Mouse (Mus musculus) kidney, embryonic 16.5 days (tissue): ENCODE results near the gene Gm10642. TPM values are rescaled to one million over a fixed set of nuclear protein-coding genes. Genes with fewer than 3 reads are reported as not detected.

ENCODE experiments used
- ATAC-seq: fragments of 200-750 bp; cut with Nextera tagmentation; 2 replicates; pipeline ENCODE4 v1.8.0; 2017; ENCODE audit warnings: moderate TSS enrichment; ENCODE audit not compliant: low FRiP score, low TSS enrichment
- H3K27ac ChIP-seq: fragments of 300-500 bp; sonication (generic); 2 replicates; pipeline ENCODE4 v1.5.1; 2014; ENCODE audit warnings: low read length
- H3K27me3 ChIP-seq: fragments of 300-500 bp; sonication (generic); 2 replicates; pipeline ENCODE4 v1.6.1; 2014; ENCODE audit warnings: low read length, control low read depth, mixed read lengths; ENCODE audit not compliant: insufficient read depth
- H3K36me3 ChIP-seq: fragments of 300-500 bp; sonication (generic); 2 replicates; pipeline ENCODE4 v1.6.1; 2014; ENCODE audit warnings: low read length, control low read depth, mixed read lengths; ENCODE audit not compliant: insufficient read depth
- H3K4me1 ChIP-seq: fragments of 300-500 bp; sonication (generic); 2 replicates; pipeline ENCODE4 v1.6.1; 2014; ENCODE audit warnings: low read length, control low read depth, mixed read lengths; ENCODE audit not compliant: insufficient read depth
- H3K4me2 ChIP-seq: fragments of 300-500 bp; sonication (generic); replicated peaks from 2 replicates; pipeline ENCODE4 v1.6.1; 2014; ENCODE audit warnings: low read depth, low read length
- H3K4me3 ChIP-seq: fragments of 300-500 bp; sonication (generic); 2 replicates; pipeline ENCODE4 v1.5.1; 2014; ENCODE audit warnings: mild to moderate bottlenecking, low read length
- H3K9ac ChIP-seq: fragments of 300-500 bp; sonication (generic); replicated peaks from 2 replicates; pipeline ENCODE4 v1.6.1; 2014; ENCODE audit warnings: low read length
- H3K9me3 ChIP-seq: fragments of 300-500 bp; sonication (generic); 2 replicates; pipeline ENCODE4 v1.6.1; 2016; ENCODE audit warnings: low read length, control low read depth
- WGBS: fragments of 180-500 bp; shearing (Covaris S2); extraction: QIAGEN DNeasy Blood & Tissue Kit; methylation state at CpG from one replicate; pipeline ENCODE4 v1.1.7; 2014; 5-methylcytosine and 5-hydroxymethylcytosine counted together
- polyA plus RNA-seq: library from polyadenylated mRNA; unstranded; fragments of >200 nt; fragmentation: Nextera tagmentation; extraction: Ambion mirVana; gene quantifications from 2 replicates; pipeline ENCODE4 v1.2.1, GENCODE M21; 2015

The Gm10642 gene
- polyA plus RNA-seq, 1 experiment from 2014 or later, result 0.17 TPM

DNA sequence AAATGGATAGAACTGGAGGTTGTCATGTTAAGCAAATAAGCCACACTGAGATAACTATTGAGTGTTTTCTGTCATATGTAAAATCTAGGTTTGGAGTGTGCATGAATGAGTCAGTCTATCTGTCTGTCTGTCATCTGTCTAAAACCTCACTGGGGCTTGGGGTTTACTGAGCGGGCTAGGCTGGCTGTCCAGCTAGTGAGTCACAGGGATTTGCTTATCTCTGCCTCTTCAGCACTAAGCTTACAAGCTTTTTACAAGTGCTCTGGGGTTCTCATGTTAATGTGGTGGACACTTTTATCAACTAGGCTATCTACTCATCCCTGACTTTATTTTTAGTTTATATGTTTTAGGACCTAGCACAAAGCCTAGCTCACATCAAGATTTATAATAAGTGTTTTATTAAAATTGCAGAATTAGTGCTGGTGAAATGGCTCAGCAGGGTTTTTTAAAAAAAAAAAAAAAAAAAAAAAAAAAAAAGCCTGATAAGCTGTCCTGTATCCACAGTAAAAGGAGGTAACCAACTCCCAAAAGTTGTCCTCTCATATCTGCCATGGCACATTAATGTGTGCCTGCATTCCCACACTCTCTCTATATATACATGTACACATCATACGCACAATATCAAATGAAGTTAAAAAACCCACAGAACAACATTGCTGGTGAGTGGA lies 32.4 kb downstream of the Gm10642 start:
- Histone ChIP-seq H3K4me3 (no peak overlapping the region), H3K4me2 (no peak overlapping the region), H3K9me3 (no peaks in the 10 kb centered on the region), H3K4me1 (peaks cover 6% of the 10 kb centered on the region; the same call in 1 of the 2 replicates), H3K9ac (no peak overlapping the region), H3K27ac (no peak overlapping the region), H3K27me3 (no peaks in the 10 kb centered on the region), H3K36me3 (no peaks in the 10 kb centered on the region)
- no peak for ATAC-seq
- WGBS, result 96% methylated on average over 2 of the region's 2 CpGs

DNA sequence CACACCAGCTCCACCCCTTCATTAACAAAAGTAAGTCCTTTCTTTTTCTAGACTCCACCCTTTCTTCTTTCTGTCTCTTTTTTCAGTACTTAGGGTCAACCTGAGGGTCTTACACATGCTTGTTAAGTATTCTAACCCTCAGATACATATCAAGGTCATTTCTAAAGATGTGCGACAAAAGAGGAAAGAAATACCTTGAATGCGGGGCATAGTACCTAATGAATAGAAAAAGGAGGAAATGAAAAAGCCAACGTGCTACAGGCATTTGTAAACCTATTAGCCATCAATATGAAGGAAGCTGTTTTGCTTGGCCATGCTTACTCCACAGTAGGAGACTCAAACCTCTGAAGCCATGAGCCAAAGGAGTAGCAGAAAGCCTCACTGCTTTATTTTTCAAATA lies 33.9 kb downstream of the Gm10642 start:
- WGBS, result 72% methylated on average over 3 of the region's 3 CpGs
- H3K27me3 ChIP-seq, result no peaks in the 10 kb centered on the region
- H3K4me3 ChIP-seq, result no peak overlapping the region
- no peaks in the 10 kb centered on the region for H3K36me3 ChIP-seq
- no peak overlapping the region for H3K4me2 ChIP-seq
- H3K27ac ChIP-seq, result no peak overlapping the region
- no peak overlapping the region for H3K9ac ChIP-seq
- no peak for ATAC-seq
- peaks cover 6% of the 10 kb centered on the region; the same call in 1 of the 2 replicates for H3K4me1 ChIP-seq
- H3K9me3 ChIP-seq, result no peaks in the 10 kb centered on the region

DNA sequence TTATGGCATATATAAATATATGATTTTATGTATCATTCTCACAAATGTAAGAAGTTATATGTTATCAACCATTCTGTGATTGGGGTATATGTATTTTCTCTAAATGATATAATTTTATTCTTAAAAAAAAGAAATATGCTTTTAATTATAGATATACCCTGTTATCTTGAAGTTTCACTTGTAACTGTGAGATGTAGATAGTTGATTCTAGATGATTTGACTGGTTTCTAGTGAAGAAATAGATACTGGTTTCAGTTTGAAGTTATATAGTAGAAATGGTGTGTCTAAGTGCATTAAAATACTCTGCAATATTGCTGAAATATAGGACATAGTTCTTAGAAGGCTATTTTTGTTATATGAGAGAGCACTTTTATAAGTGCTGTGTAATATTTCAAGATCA lies 34.5 kb downstream of the Gm10642 start:
- no peak for ATAC-seq
- Histone ChIP-seq H3K27me3 (no peaks in the 10 kb centered on the region), H3K36me3 (no peaks in the 10 kb centered on the region), H3K4me3 (no peak overlapping the region), H3K4me1 (peaks cover 6% of the 10 kb centered on the region; the same call in 1 of the 2 replicates), H3K4me2 (no peak overlapping the region), H3K9ac (no peak overlapping the region), H3K27ac (no peak overlapping the region), H3K9me3 (no peaks in the 10 kb centered on the region)

DNA sequence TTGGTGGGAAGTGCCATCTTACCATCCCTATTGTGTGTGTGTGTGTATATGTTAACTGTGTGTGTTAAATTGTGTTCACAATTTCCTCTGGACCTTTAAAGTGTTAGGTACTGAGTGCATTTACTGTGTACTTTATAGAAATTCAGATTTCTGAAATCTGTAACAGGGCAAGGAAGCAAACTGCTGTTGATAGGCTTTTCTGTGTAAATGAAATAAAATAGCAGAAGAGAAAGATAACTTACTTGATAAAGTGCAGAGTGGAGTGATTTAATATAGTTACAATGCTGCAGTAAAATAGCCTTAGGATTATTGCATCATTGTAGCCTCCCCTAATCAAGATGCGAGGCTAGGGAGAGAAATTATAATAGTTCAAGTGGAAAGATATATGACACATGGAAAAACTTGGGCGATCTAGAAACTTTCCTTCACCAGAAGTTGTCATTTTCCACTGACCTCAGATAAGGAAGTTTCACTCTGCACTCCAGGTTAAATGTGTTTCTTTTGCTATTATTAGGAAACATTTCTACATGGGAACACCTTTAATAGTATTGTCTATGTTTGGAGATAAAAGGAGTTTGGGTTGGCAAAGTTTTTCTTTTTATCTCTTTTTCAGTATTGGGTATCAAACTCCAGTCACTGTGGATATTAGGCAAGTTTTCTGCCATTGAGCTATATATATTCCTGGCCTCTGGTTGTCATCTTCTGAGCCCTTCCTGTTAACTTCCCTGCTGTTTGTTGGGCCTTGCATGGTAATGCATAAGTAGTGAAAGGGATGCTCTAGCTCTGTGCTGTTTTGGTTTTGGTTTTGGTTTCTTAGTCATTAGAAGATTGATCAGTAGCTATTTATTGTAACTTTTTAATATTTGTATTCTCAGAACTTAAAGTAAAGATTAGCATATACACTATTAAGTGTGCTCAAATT lies 36.0 kb downstream of the Gm10642 start:
- no peaks in the 10 kb centered on the region for H3K36me3 ChIP-seq
- no peak overlapping the region for H3K27ac ChIP-seq
- no peaks in the 10 kb centered on the region for H3K9me3 ChIP-seq
- H3K4me3 ChIP-seq, result no peak overlapping the region
- H3K9ac ChIP-seq, result no peak overlapping the region
- H3K4me2 ChIP-seq, result no peak overlapping the region
- H3K27me3 ChIP-seq, result no peaks in the 10 kb centered on the region
- 57% methylated on average over 2 of the region's 2 CpGs for WGBS
- H3K4me1 ChIP-seq, result peaks cover 6% of the 10 kb centered on the region; the same call in 1 of the 2 replicates
- no peak for ATAC-seq

DNA sequence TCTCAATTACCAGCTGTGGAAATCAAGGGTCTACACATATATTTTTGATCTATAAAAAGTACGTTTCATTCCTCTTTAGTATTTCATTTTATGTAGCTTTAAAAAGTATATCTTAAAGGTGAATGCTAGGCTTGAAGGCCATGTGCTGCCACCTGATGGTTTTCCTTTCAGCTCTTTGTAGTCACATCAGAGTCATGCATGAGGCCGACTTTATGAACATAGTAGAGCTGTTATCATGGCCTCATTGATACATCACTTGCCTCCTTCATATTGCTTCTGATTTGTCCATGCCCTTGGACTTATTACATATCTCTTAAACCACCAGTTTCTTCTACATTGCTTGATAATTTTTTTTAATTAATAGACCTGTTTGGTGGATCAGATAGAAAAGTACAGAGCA lies 39.7 kb downstream of the Gm10642 start:
- Histone ChIP-seq H3K27me3 (no peaks in the 10 kb centered on the region), H3K36me3 (no peaks in the 10 kb centered on the region), H3K27ac (no peak overlapping the region), H3K4me1 (peaks cover 6% of the 10 kb centered on the region; the same call in 1 of the 2 replicates), H3K9ac (no peak overlapping the region), H3K4me3 (no peak overlapping the region), H3K4me2 (no peak overlapping the region), H3K9me3 (no peaks in the 10 kb centered on the region)
- 90% methylated on average over 2 of the region's 2 CpGs for WGBS
- ATAC-seq, result no peak

DNA sequence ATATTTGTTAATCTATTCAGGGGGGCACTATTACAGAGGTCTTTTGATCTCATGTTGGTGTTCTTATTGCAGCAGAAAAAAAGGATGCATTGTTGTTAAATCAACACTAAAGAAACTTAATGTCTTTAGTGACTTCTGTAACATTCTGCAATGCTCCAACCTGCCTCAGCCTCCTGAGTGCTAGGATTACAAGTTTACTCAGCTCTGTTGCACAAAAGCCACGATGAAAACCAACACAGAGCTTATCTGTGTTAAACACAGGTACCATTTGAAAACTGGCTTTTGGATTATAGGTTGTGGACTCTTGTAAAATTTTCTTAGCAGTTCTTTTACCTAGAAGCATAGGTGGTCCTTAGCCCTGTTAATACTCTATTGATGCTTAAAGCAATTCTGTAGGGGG lies 42.0 kb downstream of the Gm10642 start:
- Histone ChIP-seq H3K9ac (no peak overlapping the region), H3K9me3 (no peaks in the 10 kb centered on the region), H3K4me3 (no peak overlapping the region), H3K4me1 (no peaks in the 10 kb centered on the region), H3K27me3 (no peaks in the 10 kb centered on the region), H3K4me2 (no peak overlapping the region), H3K36me3 (no peaks in the 10 kb centered on the region), H3K27ac (no peak overlapping the region)
- 88% methylated on average over 1 of the region's 1 CpGs for WGBS
- no peak for ATAC-seq

DNA sequence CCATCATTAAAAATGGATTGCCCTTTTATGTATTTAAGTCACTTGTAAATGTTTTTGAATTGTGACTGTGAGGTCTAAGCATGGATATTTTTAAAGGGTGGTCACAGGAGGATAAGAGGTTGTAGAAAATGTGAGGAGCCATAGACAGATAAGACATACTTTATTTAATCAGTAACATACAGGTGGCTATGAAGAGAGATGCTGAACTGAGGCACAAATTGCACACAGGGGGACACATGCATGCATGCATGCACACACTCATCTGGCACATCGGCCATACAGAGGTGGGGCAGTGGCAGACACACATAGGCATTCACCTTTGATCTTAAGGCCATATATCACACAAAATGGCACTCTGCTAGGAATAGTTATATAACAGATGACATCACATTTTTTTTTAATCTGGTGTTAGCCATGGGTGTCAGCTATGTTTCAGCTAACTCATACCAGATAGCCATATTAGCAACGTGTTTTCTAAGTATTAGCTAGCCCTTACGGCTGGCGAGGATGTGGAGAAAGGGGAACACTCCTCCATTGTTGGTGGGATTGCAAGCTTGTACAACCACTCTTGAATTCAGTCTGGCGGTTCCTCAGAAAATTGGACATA lies 47.6 kb downstream of the Gm10642 start:
- 88% methylated on average over 5 of the region's 5 CpGs for WGBS
- no peaks in the 10 kb centered on the region for H3K4me1 ChIP-seq
- no peak overlapping the region for H3K4me2 ChIP-seq
- no peak overlapping the region for H3K9ac ChIP-seq
- no peak for ATAC-seq
- H3K9me3 ChIP-seq, result no peaks in the 10 kb centered on the region
- no peaks in the 10 kb centered on the region for H3K27me3 ChIP-seq
- H3K36me3 ChIP-seq, result peaks cover 3% of the 10 kb centered on the region; the same call in 1 of the 2 replicates
- no peak overlapping the region for H3K4me3 ChIP-seq
- no peak overlapping the region for H3K27ac ChIP-seq

DNA sequence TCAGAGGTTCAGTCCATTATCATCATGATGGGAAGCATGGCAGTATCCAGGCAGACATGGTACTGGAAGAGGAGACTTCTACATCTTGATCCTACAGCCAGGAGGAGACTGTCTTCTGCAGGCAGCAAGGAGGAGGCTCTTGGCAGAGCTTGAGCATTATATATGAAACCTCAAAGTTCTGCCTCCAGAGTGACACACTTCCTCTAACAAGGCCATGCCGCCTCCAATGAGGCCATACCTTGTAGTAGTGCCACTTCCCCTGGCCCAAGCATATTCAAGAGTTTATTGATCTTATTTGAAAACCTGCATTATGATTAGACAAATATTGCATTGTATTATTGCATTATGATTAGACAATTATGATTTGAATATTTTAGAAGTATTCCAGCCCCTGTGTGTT lies 50.4 kb downstream of the Gm10642 start:
- H3K9me3 ChIP-seq, result no peaks in the 10 kb centered on the region
- 91% methylated on average over 1 of the region's 1 CpGs for WGBS
- peaks cover 3% of the 10 kb centered on the region; the same call in 1 of the 2 replicates for H3K36me3 ChIP-seq
- no peaks in the 10 kb centered on the region for H3K4me1 ChIP-seq
- H3K4me2 ChIP-seq, result no peak overlapping the region
- H3K27me3 ChIP-seq, result no peaks in the 10 kb centered on the region
- H3K27ac ChIP-seq, result no peak overlapping the region
- no peak overlapping the region for H3K4me3 ChIP-seq
- ATAC-seq, result no peak
- no peak overlapping the region for H3K9ac ChIP-seq
